Mouse (Mus musculus) ovary, postnatal 36 days (tissue): Measurements from ENCODE around the gene Ldlrad2.
A peak's percentile ranks its signal among the peaks of the same experiment; 100 is the strongest.

ENCODE experiments used
- DNase-seq: peaks from one replicate; pipeline ENCODE4 v3.0.0; 2022; ENCODE audit warnings: low spot score, mixed read lengths

Gene Ldlrad2

DNA sequence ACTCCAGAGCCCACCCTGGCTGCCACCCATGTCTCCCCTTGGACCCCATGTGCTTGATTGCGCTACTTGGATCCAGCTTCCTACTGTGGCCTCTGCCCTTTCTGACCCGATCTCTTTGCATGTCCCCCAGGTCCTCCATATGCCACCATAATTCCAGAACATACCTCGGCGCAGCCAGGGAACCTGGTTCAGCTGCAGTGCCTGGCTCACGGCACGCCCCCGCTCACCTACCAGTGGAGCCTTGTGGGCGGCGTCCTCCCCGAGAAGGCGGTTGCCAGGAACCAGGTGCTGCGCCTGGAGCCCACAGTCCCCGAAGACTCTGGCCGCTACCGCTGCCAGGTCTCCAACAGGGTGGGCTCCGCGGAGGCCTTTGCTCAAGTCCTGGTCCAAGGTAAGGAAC is 20.9 kb downstream of the Ldlrad2 start:
- DNase-seq: no peak

DNA sequence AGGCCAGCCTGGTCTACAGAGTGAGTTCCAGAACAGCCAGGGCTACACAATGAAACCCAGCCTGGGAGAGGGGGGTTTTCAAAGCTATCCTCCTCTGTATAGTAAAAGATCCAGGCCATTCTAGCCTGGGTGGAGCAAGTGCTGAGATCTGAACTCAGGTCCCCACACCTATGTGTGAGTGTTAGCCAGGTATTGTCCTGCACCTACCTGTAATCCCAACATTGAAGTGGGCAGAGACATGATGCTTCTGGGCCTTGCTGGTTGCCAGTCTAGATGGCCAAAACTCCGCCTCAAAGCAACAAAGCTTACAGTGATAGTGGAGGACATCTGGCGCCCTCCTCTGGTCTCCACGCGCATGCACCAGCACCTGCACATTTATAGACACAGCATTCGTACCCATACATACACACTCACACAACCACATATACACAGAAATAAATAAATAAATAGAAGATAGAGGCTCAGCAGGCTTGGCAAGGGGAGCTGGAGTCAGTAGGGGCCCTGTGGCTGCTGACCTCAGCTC is 28.3 kb downstream of the Ldlrad2 start:
- peak; percentile 35 for DNase-seq

DNA sequence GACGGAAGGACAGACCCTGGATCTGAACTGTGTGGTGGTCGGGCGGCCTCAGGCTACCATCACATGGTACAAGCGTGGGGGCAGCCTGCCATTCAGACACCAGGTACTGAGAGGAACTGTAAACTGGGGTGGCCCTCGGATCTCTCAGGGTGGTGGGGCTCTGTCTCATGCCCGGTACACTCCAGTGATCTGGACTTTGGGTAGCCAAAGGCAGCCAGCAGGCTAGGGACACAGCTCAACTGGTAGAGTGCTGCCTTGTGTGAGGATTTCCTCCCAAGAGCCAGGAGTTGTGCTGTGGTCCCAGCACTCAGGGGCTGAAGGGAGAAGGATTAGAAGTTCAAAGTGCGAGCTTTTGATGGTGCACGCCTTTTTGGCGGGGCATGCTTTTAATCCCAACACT is 28.8 kb downstream of the Ldlrad2 start:
- no peak for DNase-seq

DNA sequence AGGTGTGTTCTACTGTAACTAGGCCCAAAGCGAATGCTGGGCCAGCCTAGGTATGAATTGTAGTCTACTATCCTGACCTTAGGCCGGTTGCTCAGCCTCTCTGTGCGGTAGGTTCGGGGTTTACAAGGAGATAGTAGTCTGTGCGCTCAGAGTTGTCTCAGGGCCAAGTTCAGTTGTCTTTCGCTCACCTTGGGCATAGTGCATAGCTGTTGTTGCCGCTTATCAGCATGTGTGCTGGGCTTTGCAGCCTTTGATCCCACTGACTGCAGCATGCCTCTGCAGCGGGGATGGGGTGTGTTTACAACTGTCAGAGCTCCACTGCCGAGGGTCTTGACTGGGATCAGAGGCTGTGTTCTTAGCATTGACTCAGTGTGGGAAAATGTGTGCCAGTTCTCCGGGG is 31.4 kb downstream of the Ldlrad2 start:
- DNase-seq: no peak

DNA sequence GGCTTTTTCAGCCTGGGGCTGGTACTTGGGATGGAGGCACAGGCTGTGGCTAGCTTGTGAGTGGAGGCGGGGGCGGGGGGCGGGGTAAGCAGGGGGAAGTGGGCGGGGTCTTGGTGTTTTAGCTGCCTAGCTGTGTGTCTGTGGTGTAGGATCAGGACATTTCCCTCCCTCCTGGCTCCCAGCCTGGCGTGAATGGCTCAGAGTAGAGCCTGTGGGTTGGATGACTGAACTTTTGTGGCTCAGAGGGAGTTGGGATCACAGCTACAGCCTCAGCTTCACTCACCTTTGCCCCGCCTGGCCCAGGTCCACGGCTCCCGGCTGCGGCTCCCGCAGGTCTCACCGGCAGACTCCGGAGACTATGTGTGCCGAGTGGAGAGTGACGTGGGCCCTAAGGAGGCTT is 34.0 kb downstream of the Ldlrad2 start:
- DNase-seq: no peak

DNA sequence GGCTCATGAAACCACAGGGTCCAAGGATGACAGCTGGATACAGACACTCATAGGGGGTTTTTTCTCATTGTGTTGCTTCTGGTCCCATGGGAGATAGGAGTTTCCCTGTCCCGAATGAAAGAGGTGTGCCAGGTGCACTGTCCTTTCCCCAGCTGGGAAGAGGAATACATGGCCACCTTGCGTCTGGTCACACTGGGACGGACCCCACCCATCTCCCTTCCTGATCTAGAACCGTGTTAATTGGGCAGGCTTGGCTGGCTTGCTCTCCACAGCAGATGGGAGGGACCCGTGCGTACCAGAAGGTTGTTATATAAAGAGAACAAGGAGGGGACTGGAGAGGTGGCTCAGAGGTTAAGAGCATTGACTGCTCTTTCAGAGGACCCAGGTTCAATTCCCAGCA is 46.5 kb downstream of the Ldlrad2 start:
- no peak for DNase-seq

DNA sequence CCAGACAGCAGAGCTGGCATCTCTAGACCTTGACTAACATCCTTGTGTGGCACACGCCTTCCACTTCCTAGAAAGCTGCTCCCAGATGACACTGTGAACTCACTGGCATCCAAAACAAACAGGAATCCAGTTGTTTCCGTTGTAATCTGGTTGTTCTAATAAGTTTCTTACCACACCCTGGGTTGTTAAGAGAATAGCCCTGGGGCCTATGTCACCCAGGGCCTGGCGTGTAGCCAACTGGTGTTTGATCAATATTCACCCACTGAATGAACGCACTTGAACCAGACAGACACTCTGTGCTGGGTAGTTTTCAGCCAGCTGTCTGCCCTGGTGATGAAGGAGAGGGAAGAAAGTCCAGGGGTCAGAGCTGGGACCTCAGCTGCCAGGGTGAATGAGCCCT is 47.0 kb downstream of the Ldlrad2 start:
- no peak for DNase-seq

DNA sequence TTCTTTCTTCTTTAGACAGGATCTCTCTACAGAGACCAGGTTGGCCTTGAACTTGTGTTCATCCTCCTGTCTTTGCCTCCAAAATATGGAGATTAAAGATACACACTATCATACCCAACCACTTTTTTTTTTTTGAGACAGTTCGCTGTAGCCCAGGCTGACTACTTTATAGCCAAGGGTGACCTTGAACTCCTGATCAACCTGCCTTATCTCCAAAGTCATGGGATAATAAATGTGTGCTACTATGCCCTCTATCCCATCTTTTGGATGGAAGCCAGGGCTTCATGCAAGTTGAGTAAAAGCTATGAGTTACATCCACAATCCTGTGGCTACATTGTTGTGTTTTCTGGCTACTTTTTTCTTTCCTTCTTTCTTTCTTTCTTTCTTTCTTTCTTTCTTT is 48.9 kb downstream of the Ldlrad2 start:
- DNase-seq: no peak
